In genomic region chr10:22732181-22732580, GRCm38 (mm10) we compare ENCODE assay signal across 8 mouse cellular contexts. TPM values are rescaled to one million over a fixed set of nuclear protein-coding genes. Genes with fewer than 3 reads are reported as not detected.
DNase-seq lines count a peak whose midpoint lies in the region; ATAC-seq and TF ChIP-seq lines count a peak whose summit lies in the region.

No protein-coding gene starts in this region.

- no peak for TF ChIP-seq RAD21 in MEL (IDR thresholded peaks at IDR 0.05; ENCODE audit: low read depth, low read length)

- ATAC-seq in heart, embryonic 15.5 days (replicated peaks; ENCODE audit: insufficient number of reproducible peaks, insufficient read depth, low FRiP score, low read depth), result no peak
- no peak for ATAC-seq in lung, embryonic 15.5 days (ENCODE audit: borderline replicate concordance, extremely low read depth, low FRiP score, low TSS enrichment)

- H3K79me2 ChIP-seq in MEL (ENCODE audit: control insufficient read depth, insufficient read depth, low read length, poor library complexity), result peaks cover 37% of the 10 kb centered on the region

- H3K9ac ChIP-seq in MEL (ENCODE audit: control insufficient read depth, low read depth, low read length, poor library complexity, severe bottlenecking), result peak overlapping the region; percentile 99
- peak overlapping the region; percentile 93 for H3K9ac ChIP-seq in heart, embryonic 15.5 days
- peak overlapping the region; percentile 97 for H3K9ac ChIP-seq in lung, embryonic 15.5 days

- H3K4me2 ChIP-seq in heart, embryonic 15.5 days, result peak overlapping the region; percentile 88
- H3K4me2 ChIP-seq in lung, embryonic 15.5 days, result peak overlapping the region; percentile 93

- peak; percentile 13 to 39; a peak in 2 of 4 replicates for TF ChIP-seq EP300 in MEL (IDR thresholded peaks at IDR 0.05; ENCODE audit: low read depth in 1 of 2, low read length in 2 of 2)

- no peaks in the 10 kb centered on the region for H3K36me3 ChIP-seq in kidney, adult 2 months (ENCODE audit: control insufficient read depth, insufficient read depth, low read length)
- peaks cover 8 to 34% of the 10 kb centered on the region in 2 experiments for H3K36me3 ChIP-seq in MEL (ENCODE audit: control insufficient read depth in 1 of 2, insufficient read depth in 2 of 2, low read length in 2 of 2)
- no peaks in the 10 kb centered on the region for H3K36me3 ChIP-seq in heart, embryonic 15.5 days
- no peaks in the 10 kb centered on the region for H3K36me3 ChIP-seq in lung, embryonic 15.5 days

- H3K27ac ChIP-seq in kidney, adult 2 months (ENCODE audit: insufficient read depth, low read depth, low read length), result peak overlapping the region; percentile 96
- peak overlapping the region; percentile 92 for H3K27ac ChIP-seq in MEL (ENCODE audit: control insufficient read depth, low read depth, low read length)
- H3K27ac ChIP-seq in heart, embryonic 15.5 days, result peak overlapping the region; percentile 91
- peak overlapping the region; percentile 93; the same call in 1 of the 2 replicates for H3K27ac ChIP-seq in lung, embryonic 15.5 days

- DNase-seq in kidney, adult 2 months, result no peak
- no peak for DNase-seq in kidney, postnatal 14 days
- DNase-seq in MEL (ENCODE audit: low read depth, low spot score), result peak; percentile 87
- DNase-seq in yolk sac, embryonic 10.5 days (ENCODE audit: low spot score), result peak; percentile 5
- no peak for DNase-seq in thymus, postnatal 36 days
- DNase-seq in frontal cortex, postnatal 10 days (ENCODE audit: low spot score in 2 of 2), result no peak

- H3K4me3 ChIP-seq in kidney, adult 2 months (ENCODE audit: insufficient read depth, low read depth, low read length), result peak overlapping the region; percentile 89
- peak overlapping the region; percentile 77 to 94 for H3K4me3 ChIP-seq in MEL (ENCODE audit: control insufficient read depth in 1 of 2, insufficient read depth in 1 of 2, low read depth in 2 of 2, low read length in 2 of 2)
- peak overlapping the region; percentile 97 for H3K4me3 ChIP-seq in heart, embryonic 15.5 days
- H3K4me3 ChIP-seq in lung, embryonic 15.5 days, result peak overlapping the region; percentile 97

- no peaks in the 10 kb centered on the region for H3K27me3 ChIP-seq in kidney, adult 2 months (replicated peaks; ENCODE audit: control insufficient read depth, insufficient read depth, low read length)
- H3K27me3 ChIP-seq in MEL (ENCODE audit: control insufficient read depth in 1 of 2, insufficient read depth in 2 of 2, low read length in 2 of 2), result no peaks in the 10 kb centered on the region
- no peaks in the 10 kb centered on the region for H3K27me3 ChIP-seq in heart, embryonic 15.5 days
- no peaks in the 10 kb centered on the region for H3K27me3 ChIP-seq in lung, embryonic 15.5 days

- H3K4me1 ChIP-seq in kidney, adult 2 months (ENCODE audit: control insufficient read depth, insufficient read depth, low read length), result peaks cover 11% of the 10 kb centered on the region; the same call in 1 of the 2 replicates
- peaks cover 15 to 23% of the 10 kb centered on the region in 2 experiments for H3K4me1 ChIP-seq in MEL (ENCODE audit: control insufficient read depth in 1 of 2, insufficient read depth in 2 of 2, low read length in 2 of 2)
- H3K4me1 ChIP-seq in heart, embryonic 15.5 days (replicated peaks), result peaks cover 21% of the 10 kb centered on the region
- H3K4me1 ChIP-seq in lung, embryonic 15.5 days, result peaks cover 26% of the 10 kb centered on the region

- no peak for TF ChIP-seq POLR2A in kidney, adult 2 months (IDR thresholded peaks at IDR 0.05; ENCODE audit: low read depth, low read length)
- no peak for TF ChIP-seq POLR2A in MEL (IDR thresholded peaks at IDR 0.05; ENCODE audit: control insufficient read depth in 1 of 2, insufficient read depth in 1 of 2, low read depth in 1 of 2, low read length in 2 of 2, poor library complexity in 1 of 2)

- no peaks in the 10 kb centered on the region for H3K9me3 ChIP-seq in MEL (replicated peaks; ENCODE audit: insufficient read depth, low read length)
- H3K9me3 ChIP-seq in heart, embryonic 15.5 days (replicated peaks), result no peaks in the 10 kb centered on the region
- H3K9me3 ChIP-seq in lung, embryonic 15.5 days, result no peaks in the 10 kb centered on the region

- WGBS in kidney, adult 2 months, result 53% methylated on average over 10 of the region's 10 CpGs
- 42% methylated on average over 10 of the region's 10 CpGs for WGBS in heart, embryonic 15.5 days
- WGBS in lung, embryonic 15.5 days, result 41% methylated on average over 10 of the region's 10 CpGs

- TF ChIP-seq CTCF in kidney, adult 2 months (conservative IDR thresholded peaks at IDR 0.05; ENCODE audit: insufficient read depth, insufficient read length, low read depth, low read length), result no peak
- TF ChIP-seq CTCF in MEL (IDR thresholded peaks at IDR 0.05 in 2 of 3, conservative IDR thresholded peaks at IDR 0.05 in 1 of 3; ENCODE audit: control insufficient read depth in 1 of 3, insufficient read depth in 1 of 3, low read depth in 2 of 3, low read length in 3 of 3, poor library complexity in 1 of 3, severe bottlenecking in 1 of 3), result no peak

TF ChIP-seq in MEL, 35 proteins besides CTCF, POLR2A, EP300 and RAD21:
- TF ChIP-seq TCF12 (IDR thresholded peaks at IDR 0.05; ENCODE audit: low read depth, low read length) (no peak), HCFC1 (IDR thresholded peaks at IDR 0.05; ENCODE audit: low read depth, low read length) (no peak; the same call in 1 of the 2 replicates), BHLHE40 (IDR thresholded peaks at IDR 0.05; ENCODE audit: borderline replicate concordance, low read depth, low read length) (0 out of 2 replicates have a peak, but pooled peaks have one; percentile 0), USF2 (IDR thresholded peaks at IDR 0.05; ENCODE audit: borderline replicate concordance in 1 of 2, insufficient read depth in 1 of 2, low read depth in 1 of 2, low read length in 2 of 2) (no peak), JUND (IDR thresholded peaks at IDR 0.05; ENCODE audit: low read depth, low read length) (no peak), UBTF (IDR thresholded peaks at IDR 0.05; ENCODE audit: borderline replicate concordance, insufficient read depth, low read depth, low read length) (no peak), MAX (IDR thresholded peaks at IDR 0.05; ENCODE audit: low read length) (no peak; the same call in 1 of the 2 replicates), TAL1 (IDR thresholded peaks at IDR 0.05; ENCODE audit: low read length) (no peak), RCOR1 (IDR thresholded peaks at IDR 0.05; ENCODE audit: low read depth, low read length) (peak; percentile 78; the same call in 1 of the 2 replicates), SIN3A (IDR thresholded peaks at IDR 0.05; ENCODE audit: low read length) (peak; percentile 59), NRF1 (IDR thresholded peaks at IDR 0.05; ENCODE audit: insufficient read depth, low read depth, low read length, poor library complexity, severe bottlenecking) (no peak), ZKSCAN1 (IDR thresholded peaks at IDR 0.05; ENCODE audit: low read depth, low read length) (no peak), CHD1 (IDR thresholded peaks at IDR 0.05; ENCODE audit: low read depth, low read length) (0 out of 2 replicates have a peak, but pooled peaks have one; percentile 42), KAT2A (conservative IDR thresholded peaks at IDR 0.05; ENCODE audit: low read depth, low read length) (no peak), ZNF384 (IDR thresholded peaks at IDR 0.05; ENCODE audit: low read depth, low read length) (no peak), NELFE (IDR thresholded peaks at IDR 0.05; ENCODE audit: low read depth, low read length) (no peak), MYC (IDR thresholded peaks at IDR 0.05; ENCODE audit: low read depth, low read length) (no peak), MXI1 (IDR thresholded peaks at IDR 0.05; ENCODE audit: low read depth, low read length) (peak; percentile 88), TBP (IDR thresholded peaks at IDR 0.05; ENCODE audit: low read depth, low read length) (no peak), ZC3H11A (IDR thresholded peaks at IDR 0.05; ENCODE audit: low read depth, low read length) (no peak), USF1 (IDR thresholded peaks at IDR 0.05; ENCODE audit: low read depth, low read length) (no peak), GABPA (IDR thresholded peaks at IDR 0.05; ENCODE audit: low read depth, low read length) (no peak), MEF2A (IDR thresholded peaks at IDR 0.05; ENCODE audit: extremely low read depth, insufficient replicate concordance, low read depth, low read length, poor library complexity, severe bottlenecking) (no peak)

RNA-seq across cellular contexts. Expression of gene Tbpl1, which starts 0.4 kb away (rescaled TPM):
- 14.3 and 17.7 TPM in 2 replicates for polyA plus RNA-seq in kidney, adult 2 months (2012; rRNA removed)
- total RNA-seq in MEL (2012; rRNA removed), result 36.6 and 47.1 TPM in 2 replicates
- polyA plus RNA-seq in MEL (2012; ENCODE audit: insufficient read depth in 1 of 2, insufficient read length in 2 of 2, low read depth in 1 of 2, low replicate concordance in 2 of 2, missing spikeins in 1 of 2), result 10 to 100 TPM in 1 of 2 experiments, not detected in 1; 41.8 TPM
- 41.1 and 48.8 TPM in 2 replicates for polyA plus RNA-seq in heart, embryonic 15.5 days (2015; fragmentation: Nextera tagmentation; extraction: Ambion mirVana)
- 50.1 and 58.3 TPM in 2 replicates for polyA plus RNA-seq in lung, embryonic 15.5 days (2015; fragmentation: Nextera tagmentation; extraction: Ambion mirVana)

Comparison
In these comparisons a context has a peak if more than half of its experiments do, and no peak if none do; other contexts are left out.
1. DNase-seq: peak in MEL (single experiment) and yolk sac, embryonic 10.5 days (single experiment); none in kidney, adult 2 months (single experiment), kidney, postnatal 14 days (single experiment), thymus, postnatal 36 days (0 of 2) and frontal cortex, postnatal 10 days (0 of 2).
2. Peak in every context shown above with its lines, with median percentiles within 50 percentile points of each other: H3K27ac ChIP-seq, H3K4me3 ChIP-seq and H3K9ac ChIP-seq.